Mouse (Mus musculus): ENCODE data around the gene Olfr1342. TPM values are rescaled to one million over a fixed set of nuclear protein-coding genes. Genes with fewer than 3 reads are reported as not detected.

Olfr1342 gene
- not detected for polyA plus RNA-seq (2015; fragmentation: Illumina TruSeq; extraction: RNeasy Lipid Tissue Mini Kit (QIAGEN cat#74804); ENCODE audit: low read depth, low replicate concordance)

DNA sequence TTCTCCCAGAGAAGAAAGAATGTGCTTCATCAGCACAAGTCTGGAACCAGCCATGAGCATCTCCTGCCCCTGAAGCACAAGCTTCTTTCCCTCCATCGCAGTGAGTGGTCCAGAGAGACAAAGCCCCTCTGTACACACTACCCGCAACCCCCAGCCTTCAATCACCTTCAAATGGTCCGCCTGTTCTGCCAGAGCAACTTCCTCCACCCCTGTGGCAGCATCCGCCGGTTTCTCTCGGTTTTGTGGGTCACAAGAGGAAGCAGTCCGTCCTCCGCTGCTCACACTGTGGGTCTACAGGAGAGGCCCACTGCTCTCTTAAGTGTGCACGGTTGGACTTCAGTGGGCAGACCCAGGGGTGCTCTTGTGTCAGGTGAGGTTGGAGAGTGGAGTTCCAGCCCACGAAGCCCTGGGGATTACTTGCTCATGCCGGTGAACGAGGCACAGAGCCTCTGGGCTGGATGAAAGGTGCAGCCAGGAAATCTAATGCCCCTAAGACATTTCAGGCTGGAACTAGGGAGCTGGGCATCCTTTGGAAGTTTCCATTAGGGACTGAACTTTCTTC lies at the start of gene Olfr1342:
Olfr1342 (minus strand) TSS at position 345 of the 562 bp plus-strand sequence.

DNA sequence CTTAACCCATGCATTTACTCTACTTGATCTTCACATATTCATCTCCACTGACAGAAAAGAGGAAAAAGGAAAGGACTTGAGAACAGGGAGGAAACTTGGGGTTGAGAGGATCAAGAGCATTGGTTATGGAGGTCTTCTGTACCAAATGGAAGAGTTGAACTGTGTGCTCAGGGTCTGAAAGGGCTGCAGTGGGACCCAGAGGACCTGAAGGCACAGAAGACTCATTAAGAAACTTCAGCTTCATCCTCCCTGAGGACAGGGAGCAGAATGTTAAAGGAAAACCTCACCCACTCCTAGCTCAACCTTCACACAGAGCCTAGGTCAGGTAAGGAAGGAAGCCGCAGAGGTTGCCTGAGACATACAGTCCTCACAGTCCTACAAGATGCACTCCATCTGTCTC lies 39.3 kb upstream of the Olfr1342 start, which contains the start of gene Olfr1339:
Olfr1339 (plus strand) TSS at position 301 of the 400 bp plus-strand sequence.

GRCm38 (mm10) chr4:118719838-118720237 lies 27.3 kb upstream of the Olfr1342 start, which contains the start of gene Olfr1340:
TSS of gene Olfr1340 (plus strand) at chr4:118720138.

DNA sequence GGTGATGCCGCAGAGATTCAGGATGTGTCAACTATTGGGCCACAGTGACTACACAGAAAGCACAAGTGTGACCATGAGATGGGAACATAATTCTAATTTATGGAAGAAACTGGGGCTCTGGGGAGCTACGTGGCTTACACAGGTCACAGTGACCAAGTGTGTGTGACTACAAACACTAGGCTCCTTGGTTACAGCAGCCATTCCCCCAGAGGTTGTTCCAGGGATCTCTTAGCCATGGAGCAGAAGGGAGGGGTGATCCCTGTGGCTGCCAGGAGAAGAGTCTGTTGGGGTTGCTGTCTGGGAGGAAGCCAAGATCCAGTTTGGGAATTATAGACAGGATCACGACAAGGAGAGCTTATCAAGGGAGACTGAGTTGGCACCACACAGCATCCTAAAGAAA lies 10.7 kb upstream of the Olfr1342 start, which contains the start of gene Olfr1341:
Olfr1341 (plus strand) TSS at position 301 of the 400 bp plus-strand sequence.

DNA sequence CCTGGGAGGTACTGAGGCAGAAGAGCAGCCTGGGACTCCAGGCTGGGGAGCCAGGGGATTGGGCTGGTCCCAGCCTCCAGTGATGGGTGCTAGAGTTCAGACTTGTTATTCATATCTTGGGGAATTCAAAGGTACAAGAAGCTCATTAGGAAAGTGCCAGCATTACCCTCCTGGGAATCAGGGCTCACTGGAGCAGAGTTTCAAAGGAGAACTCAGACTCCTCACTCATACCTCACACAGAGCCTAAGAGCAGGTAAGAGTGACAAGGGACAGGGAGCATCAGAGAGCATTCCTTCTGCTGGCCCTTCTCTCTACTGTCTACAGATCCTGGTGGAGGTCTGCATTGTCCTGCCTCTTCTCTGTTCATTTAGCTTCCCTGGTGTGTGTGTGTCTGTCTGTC lies 33.9 kb downstream of the Olfr1342 start, which contains the start of gene Olfr62:
Olfr62 (plus strand) TSS at position 301 of the 400 bp plus-strand sequence.

Other genes with a start within 250 kb of the Olfr1342 start
- 0.62 TPM for gene Mpl, start 235.2 kb downstream of the Olfr1342 start, polyA plus RNA-seq (2015; fragmentation: Illumina TruSeq; extraction: RNeasy Lipid Tissue Mini Kit (QIAGEN cat#74804); ENCODE audit: low read depth, low replicate concordance)
- 7.1 TPM for gene Tie1, start 202.7 kb downstream of the Olfr1342 start, polyA plus RNA-seq (2015; fragmentation: Illumina TruSeq; extraction: RNeasy Lipid Tissue Mini Kit (QIAGEN cat#74804); ENCODE audit: low read depth, low replicate concordance)
- gene 2610528J11Rik, start 165.8 kb downstream of the Olfr1342 start, polyA plus RNA-seq (2015; fragmentation: Illumina TruSeq; extraction: RNeasy Lipid Tissue Mini Kit (QIAGEN cat#74804); ENCODE audit: low read depth, low replicate concordance), result not detected
- 15.7 TPM for gene Tmem125, start 148.7 kb downstream of the Olfr1342 start, polyA plus RNA-seq (2015; fragmentation: Illumina TruSeq; extraction: RNeasy Lipid Tissue Mini Kit (QIAGEN cat#74804); ENCODE audit: low read depth, low replicate concordance)
- 0.67 TPM for gene Cfap57, start 72.0 kb downstream of the Olfr1342 start, polyA plus RNA-seq (2015; fragmentation: Illumina TruSeq; extraction: RNeasy Lipid Tissue Mini Kit (QIAGEN cat#74804); ENCODE audit: low read depth, low replicate concordance)
- 60.0 TPM for gene Ebna1bp2, start 72.0 kb downstream of the Olfr1342 start, polyA plus RNA-seq (2015; fragmentation: Illumina TruSeq; extraction: RNeasy Lipid Tissue Mini Kit (QIAGEN cat#74804); ENCODE audit: low read depth, low replicate concordance)
- gene Olfr62, start 33.8 kb downstream of the Olfr1342 start, polyA plus RNA-seq (2015; fragmentation: Illumina TruSeq; extraction: RNeasy Lipid Tissue Mini Kit (QIAGEN cat#74804); ENCODE audit: low read depth, low replicate concordance), result not detected
- gene Olfr1341, start 10.8 kb upstream of the Olfr1342 start, polyA plus RNA-seq (2015; fragmentation: Illumina TruSeq; extraction: RNeasy Lipid Tissue Mini Kit (QIAGEN cat#74804); ENCODE audit: low read depth, low replicate concordance), result not detected
- gene Olfr1340, start 27.4 kb upstream of the Olfr1342 start, polyA plus RNA-seq (2015; fragmentation: Illumina TruSeq; extraction: RNeasy Lipid Tissue Mini Kit (QIAGEN cat#74804); ENCODE audit: low read depth, low replicate concordance), result not detected
- gene Olfr1339, start 39.4 kb upstream of the Olfr1342 start, polyA plus RNA-seq (2015; fragmentation: Illumina TruSeq; extraction: RNeasy Lipid Tissue Mini Kit (QIAGEN cat#74804); ENCODE audit: low read depth, low replicate concordance), result not detected
- not detected for gene Olfr1338, start 66.0 kb upstream of the Olfr1342 start, polyA plus RNA-seq (2015; fragmentation: Illumina TruSeq; extraction: RNeasy Lipid Tissue Mini Kit (QIAGEN cat#74804); ENCODE audit: low read depth, low replicate concordance)
- not detected for gene Olfr1337, start 89.8 kb upstream of the Olfr1342 start, polyA plus RNA-seq (2015; fragmentation: Illumina TruSeq; extraction: RNeasy Lipid Tissue Mini Kit (QIAGEN cat#74804); ENCODE audit: low read depth, low replicate concordance)
- gene Olfr1335, start 117.2 kb upstream of the Olfr1342 start, polyA plus RNA-seq (2015; fragmentation: Illumina TruSeq; extraction: RNeasy Lipid Tissue Mini Kit (QIAGEN cat#74804); ENCODE audit: low read depth, low replicate concordance), result not detected
- not detected for gene Olfr1333, start 143.5 kb upstream of the Olfr1342 start, polyA plus RNA-seq (2015; fragmentation: Illumina TruSeq; extraction: RNeasy Lipid Tissue Mini Kit (QIAGEN cat#74804); ENCODE audit: low read depth, low replicate concordance)
- not detected for gene Olfr1331, start 171.9 kb upstream of the Olfr1342 start, polyA plus RNA-seq (2015; fragmentation: Illumina TruSeq; extraction: RNeasy Lipid Tissue Mini Kit (QIAGEN cat#74804); ENCODE audit: low read depth, low replicate concordance)
- gene Olfr1330, start 195.8 kb upstream of the Olfr1342 start, polyA plus RNA-seq (2015; fragmentation: Illumina TruSeq; extraction: RNeasy Lipid Tissue Mini Kit (QIAGEN cat#74804); ENCODE audit: low read depth, low replicate concordance), result not detected
- not detected for gene Olfr1329, start 224.7 kb upstream of the Olfr1342 start, polyA plus RNA-seq (2015; fragmentation: Illumina TruSeq; extraction: RNeasy Lipid Tissue Mini Kit (QIAGEN cat#74804); ENCODE audit: low read depth, low replicate concordance)
- not detected for gene Olfr1328, start 245.9 kb upstream of the Olfr1342 start, polyA plus RNA-seq (2015; fragmentation: Illumina TruSeq; extraction: RNeasy Lipid Tissue Mini Kit (QIAGEN cat#74804); ENCODE audit: low read depth, low replicate concordance)

Measured in brain, adult 10 weeks (tissue).